Mouse (Mus musculus): ENCODE results near the gene Krtap2-4. TPM values are rescaled to one million over a fixed set of nuclear protein-coding genes. Genes with fewer than 3 reads are reported as not detected.
"Not testable (repeated sequence)": the region's sequence is repeated elsewhere in the genome, so short reads cannot be mapped to it uniquely, and the experiment has no call there.

Gene Krtap2-4
- polyA plus RNA-seq, 1 experiment from 2014 or later, result not detected

- H3K9ac ChIP-seq, result no peak within 1 kb of the TSS
- whole genome bisulfite sequencing (ENCODE audit: insufficient replicate concordance), result 46% methylated on average over 8 of the region's 8 CpGs
- no peak within 1 kb of the TSS for H3K4me2 ChIP-seq
- H3K27ac ChIP-seq (replicated peaks), result no peak within 1 kb of the TSS
- H3K36me3 ChIP-seq (replicated peaks), result no peaks in the 10 kb centered on the region
- no peaks in the 10 kb centered on the region for H3K4me1 ChIP-seq (replicated peaks)
- H3K9me3 ChIP-seq (replicated peaks), result no peaks in the 10 kb centered on the region
- H3K4me3 ChIP-seq (replicated peaks), result no peak within 1 kb of the TSS
- ATAC-seq (ENCODE audit: insufficient read depth), result no peak
- H3K27me3 ChIP-seq, result no peaks in the 10 kb centered on the region
Measured at GRCm38 (mm10) chr11:99634653-99635134, 20.0 kb upstream of the Krtap2-4 start, which contains the start of gene Krtap4-2. Gene Krtap4-2, minus strand, starts transcription at chr11:99635084.

GRCm38 (mm10) chr11:99633293-99633692 is 18.6 kb upstream of the Krtap2-4 start:
- no peaks in the 10 kb centered on the region for H3K36me3 ChIP-seq (replicated peaks)
- no peaks in the 10 kb centered on the region for H3K4me1 ChIP-seq (replicated peaks)
- 33% methylated on average over 2 of the region's 2 CpGs for WGBS (ENCODE audit: insufficient replicate concordance)
- no peak overlapping the region for H3K27ac ChIP-seq (replicated peaks)
- no peaks in the 10 kb centered on the region for H3K27me3 ChIP-seq
- no peak overlapping the region for H3K4me2 ChIP-seq
- no peaks in the 10 kb centered on the region for H3K9me3 ChIP-seq (replicated peaks)
- H3K4me3 ChIP-seq (replicated peaks), result no peak overlapping the region
- H3K9ac ChIP-seq, result no peak overlapping the region
- ATAC-seq (ENCODE audit: insufficient read depth), result no peak

- H3K9ac ChIP-seq, result no peak overlapping the region
- H3K4me2 ChIP-seq, result no peak overlapping the region
- H3K4me1 ChIP-seq (replicated peaks), result no peaks in the 10 kb centered on the region
- no peaks in the 10 kb centered on the region for H3K27me3 ChIP-seq
- no peak overlapping the region for H3K4me3 ChIP-seq (replicated peaks)
- no peak for ATAC-seq (ENCODE audit: insufficient read depth)
- H3K27ac ChIP-seq (replicated peaks), result no peak overlapping the region
- H3K9me3 ChIP-seq (replicated peaks), result no peaks in the 10 kb centered on the region
- no peaks in the 10 kb centered on the region for H3K36me3 ChIP-seq (replicated peaks)
- WGBS (ENCODE audit: insufficient replicate concordance), result 44% methylated on average over 3 of the region's 3 CpGs
Measured at GRCm38 (mm10) chr11:99630890-99631289, 16.2 kb upstream of the Krtap2-4 start.

- 60% methylated on average over 4 of the region's 4 CpGs for WGBS (ENCODE audit: insufficient replicate concordance)
- Histone ChIP-seq H3K9ac (no peak within 1 kb of the TSS), H3K9me3 (replicated peaks) (no peaks in the 10 kb centered on the region), H3K36me3 (replicated peaks) (no peaks in the 10 kb centered on the region), H3K4me1 (replicated peaks) (no peaks in the 10 kb centered on the region), H3K27me3 (no peaks in the 10 kb centered on the region), H3K27ac (replicated peaks) (no peak within 1 kb of the TSS), H3K4me2 (no peak within 1 kb of the TSS), H3K4me3 (replicated peaks) (no peak within 1 kb of the TSS)
- no peak for ATAC-seq (ENCODE audit: insufficient read depth)
Measured at GRCm38 (mm10) chr11:99628138-99628537, 13.5 kb upstream of the Krtap2-4 start, which contains the start of gene Krtap4-1. Gene Krtap4-1, minus strand, starts transcription at chr11:99628238.

- Histone ChIP-seq H3K27ac (replicated peaks) (no peak within 1 kb of the TSS), H3K9me3 (replicated peaks) (no peaks in the 10 kb centered on the region), H3K4me1 (replicated peaks) (no peaks in the 10 kb centered on the region), H3K4me2 (no peak within 1 kb of the TSS), H3K4me3 (replicated peaks) (no peak within 1 kb of the TSS), H3K36me3 (replicated peaks) (no peaks in the 10 kb centered on the region), H3K27me3 (no peaks in the 10 kb centered on the region), H3K9ac (no peak within 1 kb of the TSS)
- 68% methylated on average over 2 of the region's 2 CpGs for WGBS (ENCODE audit: insufficient replicate concordance)
- ATAC-seq (ENCODE audit: insufficient read depth), result no peak
Measured at GRCm38 (mm10) chr11:99620335-99620734, 5.7 kb upstream of the Krtap2-4 start, which contains the start of gene Gm11562. Gene Gm11562, minus strand, starts transcription at chr11:99620435.

- not testable (repeated sequence) for ATAC-seq (ENCODE audit: insufficient read depth); H3K9ac ChIP-seq; H3K4me2 ChIP-seq; H3K4me3 ChIP-seq (replicated peaks); H3K27me3 ChIP-seq; H3K4me1 ChIP-seq (replicated peaks); H3K27ac ChIP-seq (replicated peaks); H3K9me3 ChIP-seq (replicated peaks); H3K36me3 ChIP-seq (replicated peaks)
- WGBS (ENCODE audit: insufficient replicate concordance), result 35% methylated on average over 2 of the region's 2 CpGs
Measured at GRCm38 (mm10) chr11:99610089-99610488, 4.6 kb downstream of the Krtap2-4 start, which contains the start of gene Gm11937. Gene Gm11937, minus strand, starts transcription at chr11:99610189.

GRCm38 (mm10) chr11:99609126-99609525 is 5.5 kb downstream of the Krtap2-4 start:
- WGBS (ENCODE audit: insufficient replicate concordance), result 26% methylated on average over 1 of the region's 1 CpGs
- Histone ChIP-seq H3K9me3 (replicated peaks) (no peaks in the 10 kb centered on the region), H3K9ac (no peak overlapping the region), H3K4me1 (replicated peaks) (no peaks in the 10 kb centered on the region), H3K4me3 (replicated peaks) (no peak overlapping the region), H3K27me3 (no peaks in the 10 kb centered on the region), H3K36me3 (replicated peaks) (no peaks in the 10 kb centered on the region), H3K27ac (replicated peaks) (no peak overlapping the region), H3K4me2 (no peak overlapping the region)
- no peak for ATAC-seq (ENCODE audit: insufficient read depth)

GRCm38 (mm10) chr11:99603208-99603607 is 11.4 kb downstream of the Krtap2-4 start, which contains the start of gene Gm11938:
Gene Gm11938, minus strand, starts transcription at chr11:99603308.
- not testable (repeated sequence) for H3K36me3 ChIP-seq (replicated peaks); ATAC-seq (ENCODE audit: insufficient read depth)

GRCm38 (mm10) chr11:99597742-99598141 is 16.9 kb downstream of the Krtap2-4 start, which contains the start of gene Krtap9-3:
Gene Krtap9-3, minus strand, starts transcription at chr11:99598105.
- 59% methylated on average over 6 of the region's 6 CpGs for WGBS (ENCODE audit: insufficient replicate concordance)

More at GRCm38 (mm10) chr11:99603208-99603607, 11.4 kb downstream of the Krtap2-4 start, which contains the start of gene Gm11938:
- H3K27ac ChIP-seq (replicated peaks); H3K9ac ChIP-seq; H3K4me3 ChIP-seq (replicated peaks); H3K27me3 ChIP-seq; H3K4me2 ChIP-seq; H3K9me3 ChIP-seq (replicated peaks); H3K4me1 ChIP-seq (replicated peaks): not testable (repeated sequence)
- 43% methylated on average over 1 of the region's 1 CpGs for WGBS (ENCODE audit: insufficient replicate concordance)

GRCm38 (mm10) chr11:99590981-99591380 is 23.7 kb downstream of the Krtap2-4 start, which contains the start of gene Krtap1-3:
Gene Krtap1-3, minus strand, starts transcription at chr11:99591339.
- no peaks in the 10 kb centered on the region for H3K27me3 ChIP-seq
- no peak within 1 kb of the TSS for H3K4me3 ChIP-seq (replicated peaks)
- no peaks in the 10 kb centered on the region for H3K36me3 ChIP-seq (replicated peaks)
- no peak within 1 kb of the TSS for H3K4me2 ChIP-seq
- no peak within 1 kb of the TSS for H3K27ac ChIP-seq (replicated peaks)
- no peaks in the 10 kb centered on the region for H3K9me3 ChIP-seq (replicated peaks)
- no peaks in the 10 kb centered on the region for H3K4me1 ChIP-seq (replicated peaks)
- ATAC-seq (ENCODE audit: insufficient read depth), result no peak
- 78% methylated on average over 6 of the region's 6 CpGs for WGBS (ENCODE audit: insufficient replicate concordance)
- no peak within 1 kb of the TSS for H3K9ac ChIP-seq

More at GRCm38 (mm10) chr11:99597742-99598141, 16.9 kb downstream of the Krtap2-4 start, which contains the start of gene Krtap9-3:
- H3K27me3 ChIP-seq; H3K27ac ChIP-seq (replicated peaks); H3K4me3 ChIP-seq (replicated peaks); H3K4me1 ChIP-seq (replicated peaks); H3K36me3 ChIP-seq (replicated peaks); H3K4me2 ChIP-seq; ATAC-seq (ENCODE audit: insufficient read depth); H3K9me3 ChIP-seq (replicated peaks); H3K9ac ChIP-seq: not testable (repeated sequence)

- no peaks in the 10 kb centered on the region for H3K36me3 ChIP-seq (replicated peaks)
- no peak overlapping the region for H3K4me3 ChIP-seq (replicated peaks)
- H3K27me3 ChIP-seq, result no peaks in the 10 kb centered on the region
- no peak for ATAC-seq (ENCODE audit: insufficient read depth)
- no peak overlapping the region for H3K9ac ChIP-seq
- no peak overlapping the region for H3K27ac ChIP-seq (replicated peaks)
- H3K4me1 ChIP-seq (replicated peaks), result no peaks in the 10 kb centered on the region
- no peaks in the 10 kb centered on the region for H3K9me3 ChIP-seq (replicated peaks)
- 78% methylated on average over 7 of the region's 7 CpGs for WGBS (ENCODE audit: insufficient replicate concordance)
- no peak overlapping the region for H3K4me2 ChIP-seq
Measured at GRCm38 (mm10) chr11:99585096-99585495, 29.6 kb downstream of the Krtap2-4 start.
